Mouse (Mus musculus) olfactory bulb, adult 2 months (tissue): ENCODE results near the gene Sfxn5.

Experiments used
- CTCF ChIP-seq: fragments of 200-500 bp; IDR thresholded peaks from 2 replicates; pipeline ENCODE4 v1.5.1; 2012; ENCODE audit warnings: low read depth, mild to moderate bottlenecking, low read length, moderate library complexity; ENCODE audit not compliant: insufficient read depth
- POLR2A ChIP-seq: fragments of 200-500 bp; IDR thresholded peaks from 2 replicates; pipeline ENCODE4 v1.6.1; 2012; ENCODE audit warnings: mild to moderate bottlenecking, low read depth, low read length, moderate library complexity; ENCODE audit not compliant: insufficient read depth

GRCm38 (mm10) chr6:85344929-85345328, 11.7 kb upstream of the Sfxn5 start:
- TF ChIP-seq CTCF (no peak), POLR2A (no peak)
